Mouse (Mus musculus): ENCODE data around the gene Lrrc32.

Gene Lrrc32

GRCm38 (mm10) chr7:98541564-98541963, 52.5 kb downstream of the Lrrc32 start:
- in situ Hi-C loops (cut with MboI, MseI) = loop anchor here in 1 of 2 experiments (25.0 kb wide), 1 partner anchor 1104 kb away; no protein-coding TSS in a partner anchor

DNA sequence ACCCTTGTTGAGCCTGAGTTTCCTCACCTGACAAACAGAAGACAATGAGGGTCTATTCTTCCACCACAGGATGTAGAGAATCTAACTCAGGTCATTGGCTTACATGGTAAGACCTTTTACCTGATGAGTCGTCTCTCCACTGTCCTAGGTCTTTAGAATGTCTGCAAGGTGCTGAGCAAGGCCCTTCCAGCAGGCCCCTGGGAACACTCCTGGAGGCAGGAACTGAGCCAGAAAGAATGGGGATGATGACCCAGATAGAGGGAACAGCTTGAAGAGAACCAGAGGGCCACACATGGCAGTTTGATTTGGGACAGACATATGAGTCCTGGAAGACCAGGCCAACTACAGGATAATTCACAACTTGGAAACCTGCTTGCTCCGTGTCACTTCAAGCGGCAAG, 53.2 kb downstream of the Lrrc32 start:
- in situ Hi-C loops (cut with MboI, MseI) = loop anchor here in 1 of 2 experiments (25.0 kb wide), 1 partner anchor 1105 kb away; no protein-coding TSS in a partner anchor

DNA sequence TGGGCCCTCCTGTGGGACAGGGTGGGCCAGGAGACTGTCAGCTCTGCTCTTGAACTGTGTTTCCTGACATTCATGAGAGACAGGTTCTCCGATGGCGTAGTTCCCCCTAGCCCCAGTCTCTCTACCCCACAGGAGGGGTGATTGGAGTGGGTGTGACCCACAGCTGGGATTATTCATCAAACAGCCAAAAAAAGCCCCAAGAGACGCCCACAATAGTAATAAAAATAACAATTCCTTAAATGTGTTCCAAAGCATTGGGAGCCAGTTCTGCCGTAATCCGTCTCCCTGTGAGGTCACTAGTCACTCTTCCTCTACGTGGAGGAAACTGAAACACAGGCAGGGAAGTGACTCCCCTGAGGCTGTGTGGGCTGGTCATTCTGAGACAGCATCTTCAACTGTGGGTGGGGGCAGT, 53.7 kb downstream of the Lrrc32 start:
- in situ Hi-C loops (cut with MboI, MseI) = loop anchor here in 1 of 2 experiments (25.0 kb wide), 1 partner anchor 1105 kb away; no protein-coding TSS in a partner anchor

DNA sequence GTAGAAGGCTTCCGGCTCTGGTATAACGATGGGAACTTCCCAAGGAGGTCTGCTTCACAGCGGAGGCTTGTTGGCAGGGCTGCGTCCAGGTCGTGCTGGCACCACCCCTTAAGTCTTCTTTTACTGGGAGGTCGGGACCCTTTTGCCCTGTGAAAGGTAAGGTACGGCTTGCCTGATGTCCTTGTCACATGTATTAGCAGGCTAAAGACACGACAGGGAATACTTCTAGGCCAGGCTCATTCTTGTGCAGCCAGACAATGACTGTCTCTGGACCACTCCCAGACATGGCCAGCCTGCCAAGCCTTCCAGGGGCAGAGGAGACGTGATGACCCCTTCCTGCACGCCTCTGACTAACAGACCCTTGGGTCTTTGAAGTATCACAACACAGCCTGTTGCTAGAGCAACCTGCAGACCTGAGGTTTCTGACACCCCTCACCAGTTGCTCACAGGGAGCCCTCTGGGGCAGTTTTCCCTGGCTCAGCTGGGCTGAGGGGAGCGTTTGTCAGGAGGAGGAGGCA, 54.8 kb downstream of the Lrrc32 start:
- in situ Hi-C loops (cut with MboI, MseI) = loop anchor here in 1 of 2 experiments (25.0 kb wide), 1 partner anchor 1107 kb away; no protein-coding TSS in a partner anchor

- in situ Hi-C loops (cut with MboI, MseI) = loop anchor here in 1 of 2 experiments (25.0 kb wide), 1 partner anchor 1107 kb away; no protein-coding TSS in a partner anchor
These were observed 55.5 kb downstream of the Lrrc32 start for GRCm38 (mm10) chr7:98544556-98544955.

GRCm38 (mm10) chr7:98548839-98549238, 59.8 kb downstream of the Lrrc32 start:
- in situ Hi-C loops (cut with MboI, MseI) = loop anchor here in 1 of 2 experiments (25.0 kb wide), 1 partner anchor 1112 kb away; no protein-coding TSS in a partner anchor

DNA sequence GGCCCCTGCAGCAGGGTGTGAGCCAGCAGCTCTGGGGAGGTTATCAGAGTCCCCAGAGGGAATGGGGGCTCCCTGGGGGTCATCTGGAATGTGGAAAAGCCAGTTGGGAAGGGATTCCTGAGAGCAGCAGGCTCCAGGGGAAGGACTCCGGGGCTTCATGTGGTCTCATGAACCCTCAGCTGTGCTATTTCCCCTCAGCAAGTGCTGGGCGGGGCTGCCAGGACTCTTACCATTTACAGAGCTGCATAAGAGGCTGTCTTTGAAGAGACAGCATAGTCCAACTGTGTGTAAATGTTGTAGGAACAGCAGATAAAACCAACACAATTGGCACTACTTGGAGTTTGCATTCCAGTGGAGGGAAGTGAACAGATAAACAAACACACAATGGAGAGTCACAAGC, 61.5 kb downstream of the Lrrc32 start:
- in situ Hi-C loops (cut with MboI, MseI) = no loop called here

GRCm38 (mm10) chr7:98551041-98551440, 62.0 kb downstream of the Lrrc32 start:
- in situ Hi-C loops (cut with MboI, MseI) = no loop called here
